ENCODE assay signal across 2 mouse cellular contexts in genomic region chr9:43178172-43178571, GRCm38 (mm10).
TF ChIP-seq lines count a peak whose summit lies in the region.

No protein-coding gene starts in this region.

TF ChIP-seq in CH12.LX, 34 proteins besides CTCF, POLR2A, EP300 and RAD21 (continued from another document):
- TF ChIP-seq MAX (IDR thresholded peaks at IDR 0.05; ENCODE audit: low read length) (no peak), PAX5 (IDR thresholded peaks at IDR 0.05; ENCODE audit: low read length) (no peak), POLR2AphosphoS2 (IDR thresholded peaks at IDR 0.05; ENCODE audit: low read depth, low read length) (no peak), CHD1 (IDR thresholded peaks at IDR 0.05; ENCODE audit: low read depth, low read length) (no peak), ZC3H11A (IDR thresholded peaks at IDR 0.05; ENCODE audit: low read depth, low read length) (no peak), MAZ (IDR thresholded peaks at IDR 0.05; ENCODE audit: low read depth, low read length) (no peak), ZKSCAN1 (IDR thresholded peaks at IDR 0.05; ENCODE audit: borderline replicate concordance, low read depth, low read length) (no peak)

TF ChIP-seq in MEL, 35 proteins besides CTCF, POLR2A, EP300 and RAD21 (continued from another document):
- TF ChIP-seq ZC3H11A (IDR thresholded peaks at IDR 0.05; ENCODE audit: low read depth, low read length) (no peak), JUND (IDR thresholded peaks at IDR 0.05; ENCODE audit: low read depth, low read length) (no peak), KAT2A (conservative IDR thresholded peaks at IDR 0.05; ENCODE audit: low read depth, low read length) (no peak), ZMIZ1 (IDR thresholded peaks at IDR 0.05; ENCODE audit: low read depth, low read length) (no peak), POLR2AphosphoS2 (IDR thresholded peaks at IDR 0.05; ENCODE audit: low read length) (no peak), ETS1 (IDR thresholded peaks at IDR 0.05; ENCODE audit: low read depth, low read length) (no peak), USF2 (IDR thresholded peaks at IDR 0.05; ENCODE audit: borderline replicate concordance in 1 of 2, insufficient read depth in 1 of 2, low read depth in 1 of 2, low read length in 2 of 2) (no peak)
TF ChIP-seq in MEL: peak in this region for 0.
